Mouse (Mus musculus): ENCODE data around the gene Prkcd.

The Prkcd gene

GRCm38 (mm10) chr14:30575791-30576190 is 50.2 kb downstream of the Prkcd start:
- DNase-seq (ENCODE audit: low spot score in 2 of 2), result no peak

DNA sequence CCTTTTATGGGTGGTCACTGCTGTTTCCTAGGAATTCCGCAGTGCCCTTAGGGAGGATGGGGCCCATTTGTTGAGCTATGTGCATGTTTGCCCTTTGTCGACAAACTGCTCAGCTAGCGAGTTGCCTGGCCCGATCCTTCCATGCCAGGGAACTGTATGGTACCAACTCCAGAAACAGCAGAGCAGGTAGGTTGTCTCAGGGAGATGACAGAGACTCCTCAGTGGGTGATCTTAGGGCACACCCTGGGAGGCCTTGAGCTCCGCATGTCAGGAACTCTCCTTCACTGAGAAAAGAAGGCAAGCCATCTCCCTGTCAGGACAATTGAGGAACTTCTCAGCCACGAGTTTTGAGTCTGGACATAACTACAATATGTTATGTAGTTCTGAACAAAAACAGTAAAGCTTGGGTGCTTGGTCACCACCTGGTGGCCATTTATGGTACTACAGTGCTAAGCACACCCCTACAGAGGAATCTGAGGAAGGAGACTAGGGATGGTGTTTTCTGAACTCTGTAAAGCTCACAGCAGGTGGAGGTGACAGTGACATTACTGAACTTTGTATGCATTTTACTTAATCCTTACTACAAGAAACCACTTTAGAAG is 51.9 kb downstream of the Prkcd start:
- DNase-seq (ENCODE audit: low spot score in 2 of 2), result peak; percentile 87 to 91

DNA sequence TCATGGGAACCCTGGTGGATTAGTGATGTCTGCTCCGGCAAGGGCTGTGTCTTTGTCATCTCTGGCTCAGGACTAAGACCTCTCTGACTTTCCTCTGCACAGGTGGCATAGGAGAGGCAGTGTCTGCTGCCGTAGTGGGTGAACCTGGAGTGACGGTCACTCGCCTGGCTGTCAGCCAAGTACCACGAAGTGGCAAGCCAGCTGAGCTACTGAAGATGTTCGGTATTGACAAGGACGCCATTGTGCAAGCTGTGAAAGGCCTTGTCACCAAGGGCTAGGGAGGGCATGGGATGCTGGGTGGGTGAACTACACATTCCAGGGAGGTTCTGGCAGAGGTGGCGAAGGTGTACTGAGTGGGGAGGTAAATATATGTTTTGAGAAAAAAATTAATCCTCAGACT is 52.8 kb downstream of the Prkcd start:
- DNase-seq (ENCODE audit: low spot score in 2 of 2), result no peak

DNA sequence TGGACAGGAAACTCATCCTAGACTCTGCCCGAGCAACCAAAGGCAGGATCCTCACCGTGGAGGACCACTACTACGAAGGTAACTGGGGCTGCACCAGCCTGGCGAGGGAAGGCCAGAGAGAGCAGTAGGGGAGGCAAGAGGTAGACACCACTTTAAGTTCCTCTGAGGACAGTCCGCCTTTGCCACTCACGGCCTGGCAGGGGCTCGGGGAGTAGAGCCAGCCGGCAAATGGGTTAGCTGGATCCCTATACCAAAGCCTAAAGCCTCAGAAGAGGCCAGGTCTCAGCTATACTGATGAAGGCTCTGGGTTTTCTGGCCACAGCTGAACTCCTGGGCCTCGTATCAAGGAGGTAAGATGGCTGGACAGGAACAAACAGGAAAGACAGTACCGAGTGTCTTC is 53.8 kb downstream of the Prkcd start:
- no peak for DNase-seq (ENCODE audit: low spot score in 2 of 2)

- no peak for DNase-seq (ENCODE audit: low spot score in 2 of 2)
These were observed 55.7 kb downstream of the Prkcd start for GRCm38 (mm10) chr14:30570303-30570702.

- DNase-seq (ENCODE audit: low spot score in 2 of 2), result no peak
These were observed 58.0 kb downstream of the Prkcd start for GRCm38 (mm10) chr14:30568016-30568415.

- no peak for DNase-seq (ENCODE audit: low spot score in 2 of 2)
These were observed 59.7 kb downstream of the Prkcd start for GRCm38 (mm10) chr14:30566317-30566716.

DNA sequence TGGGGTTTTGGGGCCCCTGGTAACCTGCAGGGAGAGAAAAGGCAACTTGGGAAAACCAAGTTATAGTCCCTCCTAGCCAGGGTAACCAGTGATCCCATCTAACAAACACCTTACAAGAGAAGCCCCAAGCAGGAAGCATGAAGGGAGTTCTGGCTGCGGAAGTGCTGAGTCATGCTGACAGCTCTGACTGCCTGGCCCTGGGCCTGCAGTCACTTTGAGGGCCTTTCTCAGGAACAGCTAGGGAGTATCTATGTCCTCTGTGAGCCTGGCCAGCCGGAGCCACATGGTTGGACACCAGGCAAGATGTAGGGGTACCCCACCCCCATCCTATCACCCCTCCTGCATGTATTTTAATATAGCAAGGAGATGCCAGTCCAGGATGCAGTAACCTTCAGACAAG is 61.6 kb downstream of the Prkcd start:
- DNase-seq (ENCODE audit: low spot score in 2 of 2), result peak; percentile 46 to 50

DNA sequence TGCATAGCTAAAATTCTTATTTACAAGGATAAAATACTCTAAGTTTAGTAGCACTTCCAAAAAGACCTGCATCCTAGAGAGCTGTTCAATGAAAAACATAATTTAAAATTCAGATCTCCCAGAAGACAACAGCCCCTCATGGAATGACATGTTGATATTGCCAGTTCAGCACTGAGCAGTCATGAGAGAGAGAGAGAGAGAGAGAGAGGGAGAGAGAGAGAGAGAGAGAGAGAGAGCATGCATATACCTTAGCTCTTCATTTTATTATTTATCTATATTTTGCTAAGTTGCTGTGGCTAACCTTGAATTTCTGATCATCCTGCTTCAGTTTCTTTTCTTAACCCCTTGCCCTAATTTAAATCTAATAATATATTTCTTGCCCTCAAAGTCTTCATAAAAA is 63.7 kb downstream of the Prkcd start:
- DNase-seq (ENCODE audit: low spot score in 2 of 2), result no peak

DNA sequence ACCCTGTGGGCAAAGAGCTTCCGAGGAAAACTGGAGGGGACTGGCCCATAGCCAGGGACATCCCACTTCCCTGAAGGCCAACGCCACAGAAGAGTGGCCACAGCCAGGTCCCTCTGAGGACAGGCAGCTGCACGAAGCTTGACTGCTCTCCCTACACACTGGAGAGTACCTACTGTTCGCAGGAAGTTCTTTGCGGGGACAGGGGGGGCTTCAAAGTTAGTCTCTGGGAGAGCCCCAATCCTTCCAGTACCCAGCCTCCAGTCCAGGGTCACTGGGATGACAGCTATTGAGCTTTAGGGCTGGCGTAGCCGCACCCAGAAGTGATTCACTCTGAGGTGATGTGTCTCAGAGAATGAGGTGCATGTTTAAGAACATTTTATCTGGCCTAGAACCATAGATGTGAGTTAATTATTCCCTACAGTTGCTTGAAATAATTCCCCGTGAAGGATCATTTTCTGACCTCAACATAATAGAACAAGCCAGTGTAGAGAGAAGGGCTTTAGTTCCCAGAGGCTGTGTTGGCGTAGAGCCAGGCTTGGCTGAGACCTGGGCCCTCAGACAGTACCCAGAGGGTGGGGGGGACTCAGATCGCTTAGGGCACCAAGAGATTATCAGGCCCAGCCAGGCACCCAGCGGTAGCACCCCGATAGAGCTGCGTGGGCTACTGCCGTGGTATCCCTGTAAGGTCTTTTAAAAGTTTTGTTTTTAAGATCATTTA is 64.4 kb downstream of the Prkcd start:
- DNase-seq (ENCODE audit: low spot score in 2 of 2), result no peak

GRCm38 (mm10) chr14:30560803-30561389 is 65.1 kb downstream of the Prkcd start:
- DNase-seq (ENCODE audit: low spot score in 2 of 2), result no peak

DNA sequence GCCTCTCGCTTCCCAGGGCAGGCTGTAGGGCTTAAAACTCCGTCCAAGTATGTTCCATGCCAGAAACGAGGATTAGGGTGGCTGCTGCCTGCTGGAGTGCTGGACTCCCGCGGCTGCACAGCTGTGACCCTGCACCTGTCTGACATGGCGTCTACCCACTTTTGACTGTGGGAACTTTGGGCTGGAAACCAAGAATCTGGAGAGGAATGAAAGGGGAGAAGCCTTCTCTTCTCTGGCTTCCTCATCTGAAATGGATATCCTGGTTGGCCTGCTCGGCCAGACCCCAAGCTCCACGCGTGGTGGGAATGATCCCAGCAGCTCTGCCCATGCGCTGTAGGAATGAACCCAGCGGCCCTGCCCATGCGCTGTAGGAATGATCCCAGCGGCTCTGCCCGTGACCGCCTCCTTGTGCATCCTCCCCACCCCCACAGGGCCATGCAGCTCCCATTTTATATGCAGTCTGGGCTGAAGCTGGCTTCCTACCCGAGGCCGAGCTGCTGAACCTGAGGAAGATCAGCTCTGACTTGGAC is 66.6 kb downstream of the Prkcd start:
- no peak for DNase-seq (ENCODE audit: low spot score in 2 of 2)

GRCm38 (mm10) chr14:30557730-30558129 is 68.3 kb downstream of the Prkcd start:
- DNase-seq (ENCODE audit: low spot score in 2 of 2), result no peak

- no peak for DNase-seq (ENCODE audit: low spot score in 2 of 2)
These were observed 69.4 kb downstream of the Prkcd start for GRCm38 (mm10) chr14:30556651-30557050.

DNA sequence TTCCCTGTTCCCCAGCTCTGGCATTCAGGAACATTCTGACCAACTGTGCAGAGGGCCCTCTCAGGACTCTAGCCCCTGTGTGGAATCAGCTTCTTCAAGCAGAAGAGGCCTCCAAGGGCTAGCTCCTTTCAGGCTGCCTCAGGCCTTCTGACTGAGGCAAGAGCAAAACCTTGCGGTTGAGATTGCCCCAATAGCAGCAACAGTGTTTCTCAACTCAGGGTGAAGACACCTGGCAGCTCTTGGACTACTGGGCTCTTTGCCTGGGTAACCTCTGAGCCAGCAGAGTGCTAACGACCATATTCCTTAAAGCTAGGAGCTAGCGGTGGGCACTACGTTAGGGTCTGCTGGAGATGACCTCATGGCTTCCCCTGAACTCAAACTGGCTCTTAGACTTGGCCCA is 72.8 kb downstream of the Prkcd start:
- DNase-seq (ENCODE audit: low spot score in 2 of 2), result no peak

- DNase-seq (ENCODE audit: low spot score in 2 of 2), result no peak
These were observed 74.0 kb downstream of the Prkcd start for GRCm38 (mm10) chr14:30551981-30552380.

DNA sequence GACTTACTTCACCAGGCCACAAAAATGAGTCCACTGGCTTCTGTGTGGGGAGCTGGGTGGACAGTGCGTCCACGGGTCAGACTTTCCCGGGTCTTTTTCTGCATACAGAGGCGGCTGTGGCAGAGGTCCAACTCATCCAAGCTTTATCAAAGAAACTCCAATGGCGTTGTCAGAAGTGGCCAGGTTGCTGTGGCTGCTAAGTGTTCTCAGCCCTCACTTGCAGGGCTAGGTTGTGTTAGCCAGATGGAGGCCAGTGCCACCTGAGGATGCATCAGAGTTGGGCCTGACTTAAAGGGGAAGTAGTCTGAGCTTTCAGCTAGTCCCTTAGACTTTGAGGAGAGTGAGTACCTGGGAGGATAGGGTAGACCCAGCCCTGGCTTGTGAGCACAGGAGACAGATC is 74.5 kb downstream of the Prkcd start:
- no peak for DNase-seq (ENCODE audit: low spot score in 2 of 2)

GRCm38 (mm10) chr14:30550232-30551070 is 75.6 kb downstream of the Prkcd start:
- no peak for DNase-seq (ENCODE audit: low spot score in 2 of 2)

GRCm38 (mm10) chr14:30549777-30550149 is 76.2 kb downstream of the Prkcd start:
- DNase-seq (ENCODE audit: low spot score in 2 of 2), result no peak

DNA sequence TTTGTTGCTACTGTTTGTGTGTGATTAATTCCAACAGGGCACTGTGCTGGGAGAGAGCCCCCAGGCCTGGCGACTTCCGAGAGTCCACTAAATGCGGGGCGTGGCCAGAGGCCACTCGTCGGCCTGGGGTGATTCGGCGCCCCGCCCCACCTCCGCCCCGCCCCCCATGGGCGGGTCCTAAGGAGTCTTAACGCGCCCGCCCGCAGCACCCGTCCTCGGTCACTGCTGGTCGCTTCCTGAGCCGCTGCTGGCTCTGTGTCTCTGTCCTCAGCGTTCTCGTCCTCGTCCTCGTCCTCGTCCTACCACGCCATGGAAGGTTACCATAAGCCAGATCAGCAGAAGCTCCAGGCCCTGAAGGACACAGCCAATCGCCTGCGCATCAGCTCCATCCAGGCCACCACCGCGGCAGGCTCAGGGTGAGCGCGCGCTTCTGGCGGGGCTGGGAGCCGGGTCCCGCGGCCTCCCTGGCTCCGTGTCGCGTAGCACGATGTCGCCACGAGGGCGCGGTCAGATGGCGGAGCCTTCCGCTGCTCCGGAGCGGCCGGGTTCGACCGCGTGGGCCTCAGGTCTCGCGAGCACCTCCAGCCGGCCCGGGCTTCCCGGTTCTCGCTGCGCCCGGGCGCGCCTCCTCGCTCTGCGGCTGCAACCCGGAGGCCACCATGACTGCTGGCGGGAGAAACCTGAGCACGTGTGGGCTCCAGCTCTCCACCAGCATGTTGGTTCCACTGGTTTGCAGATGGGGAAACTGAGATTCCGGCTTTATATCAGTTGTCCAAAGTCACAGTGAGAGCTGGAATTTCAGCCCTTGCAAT is 76.8 kb downstream of the Prkcd start:
- peak; percentile 86 to 91 for DNase-seq (ENCODE audit: low spot score in 2 of 2)

DNA sequence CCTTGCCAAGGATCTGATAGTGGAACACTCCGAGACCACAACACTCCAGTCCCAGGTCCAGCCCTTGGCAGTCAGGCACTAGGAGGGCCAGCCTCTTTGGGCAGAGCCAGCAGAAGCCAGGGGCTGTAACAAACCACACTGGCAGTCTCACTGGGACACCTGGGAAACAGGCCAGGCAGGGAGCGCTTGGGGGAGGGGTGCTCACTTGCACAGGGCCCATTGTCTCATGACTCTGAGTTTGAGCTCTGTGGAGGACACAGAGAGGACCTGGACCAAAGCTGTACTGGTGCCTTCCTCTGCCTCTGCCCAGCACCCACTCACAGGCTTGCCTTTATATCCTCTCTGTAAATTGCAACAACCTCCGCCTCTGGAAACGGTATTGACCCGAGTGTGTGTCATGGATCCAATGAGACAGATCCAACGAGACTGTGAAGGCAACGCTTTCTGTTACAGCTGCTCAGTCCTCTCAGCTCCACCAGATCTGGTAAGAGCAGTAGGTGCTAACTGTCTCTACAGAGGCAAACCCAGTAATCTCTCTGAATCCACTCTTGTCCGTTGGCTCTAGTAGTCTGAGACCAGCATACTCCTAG is 77.8 kb downstream of the Prkcd start, which contains the start of gene Tkt:
Gene Tkt (plus strand): TSS at position 229 of the 590 bp plus-strand sequence.
- peak; percentile 59 to 81 for DNase-seq (ENCODE audit: low spot score in 2 of 2)
